Mouse (Mus musculus) kidney, adult 9 months (tissue): ENCODE results near the gene Cyld.
"Not testable (repeated sequence)": the region's sequence is repeated elsewhere in the genome, so short reads cannot be mapped to it uniquely, and the experiment has no call there.

ENCODE experiments used
- DNase-seq: peaks from one replicate; pipeline ENCODE4 v3.0.0; 2022

Cyld gene

GRCm38 (mm10) chr8:88689891-88690290 lies 6.9 kb upstream of the Cyld start:
- no peak for DNase-seq

GRCm38 (mm10) chr8:88691342-88691948 lies 5.4 kb upstream of the Cyld start:
- peak; percentile 31 for DNase-seq

- no peak for DNase-seq
Observed at GRCm38 (mm10) chr8:88691961-88692360, 4.9 kb upstream of the Cyld start.

- DNase-seq: no peak
Observed at GRCm38 (mm10) chr8:88692866-88693265, 4.0 kb upstream of the Cyld start.

GRCm38 (mm10) chr8:88693376-88693775 lies 3.5 kb upstream of the Cyld start:
- no peak for DNase-seq

GRCm38 (mm10) chr8:88694291-88694690 lies 2.5 kb upstream of the Cyld start:
- no peak for DNase-seq

GRCm38 (mm10) chr8:88696228-88696627 lies 600 bp upstream of the Cyld start:
- DNase-seq: no peak

GRCm38 (mm10) chr8:88697642-88698031 lies 809 bp downstream of the Cyld start:
- peak; percentile 44 for DNase-seq

- DNase-seq: no peak
Observed at GRCm38 (mm10) chr8:88698048-88698447, 1.2 kb downstream of the Cyld start.

GRCm38 (mm10) chr8:88701611-88702010 lies 4.8 kb downstream of the Cyld start:
- peak; percentile 52 for DNase-seq

- no peak for DNase-seq
Observed at GRCm38 (mm10) chr8:88702816-88703215, 6.0 kb downstream of the Cyld start.

GRCm38 (mm10) chr8:88723256-88723963 lies 26.6 kb downstream of the Cyld start:
- DNase-seq: no peak

GRCm38 (mm10) chr8:88755175-88755791 lies 58.5 kb downstream of the Cyld start:
- peak; percentile 90 for DNase-seq

- no peak for DNase-seq
Observed at GRCm38 (mm10) chr8:88761980-88762379, 65.2 kb downstream of the Cyld start.

- DNase-seq: no peak
Observed at GRCm38 (mm10) chr8:88771241-88771640, 74.4 kb downstream of the Cyld start.

- no peak for DNase-seq
Observed at GRCm38 (mm10) chr8:88774593-88775297, 77.9 kb downstream of the Cyld start.

GRCm38 (mm10) chr8:88775298-88775646 lies 78.4 kb downstream of the Cyld start:
- no peak for DNase-seq

GRCm38 (mm10) chr8:88780142-88780541 lies 83.3 kb downstream of the Cyld start:
- DNase-seq: no peak

- no peak for DNase-seq
Observed at GRCm38 (mm10) chr8:88781283-88781682, 84.5 kb downstream of the Cyld start.

- DNase-seq: no peak
Observed at GRCm38 (mm10) chr8:88783722-88784121, 86.9 kb downstream of the Cyld start.

GRCm38 (mm10) chr8:88788335-88788734 lies 91.5 kb downstream of the Cyld start:
- not testable (repeated sequence) for DNase-seq

GRCm38 (mm10) chr8:88792691-88793323 lies 96.0 kb downstream of the Cyld start:
- peak; percentile 59 for DNase-seq

GRCm38 (mm10) chr8:88793324-88793722 lies 96.5 kb downstream of the Cyld start:
- DNase-seq: no peak
